Mouse (Mus musculus) lung, postnatal 0 days (tissue): ENCODE results near the gene Cers5. TPM values are rescaled to one million over a fixed set of nuclear protein-coding genes. Genes with fewer than 3 reads are reported as not detected.

ENCODE experiments used
- ATAC-seq: fragments of 200-750 bp; cut with Nextera tagmentation; 2 replicates; pipeline ENCODE4 v1.8.0; 2017; ENCODE audit warnings: moderate library complexity
- DNase-seq: peaks from one replicate; pipeline ENCODE4 v3.0.0-alpha.2; 2016; ENCODE audit warnings: low spot score
- H3K27ac ChIP-seq: fragments of 300-500 bp; sonication (generic); 2 replicates; pipeline ENCODE4 v1.5.1; 2014; ENCODE audit warnings: antibody characterized with exemption, mild to moderate bottlenecking, low read length, mixed read lengths
- H3K27me3 ChIP-seq: fragments of 300-500 bp; sonication (generic); replicated peaks from 2 replicates; pipeline ENCODE4 v1.6.1; 2014; ENCODE audit warnings: low read length, mixed read lengths; ENCODE audit not compliant: insufficient read depth
- H3K36me3 ChIP-seq: fragments of 300-500 bp; sonication (generic); 2 replicates; pipeline ENCODE4 v1.6.1; 2014; ENCODE audit warnings: low read length, mixed read lengths; ENCODE audit not compliant: insufficient read depth
- H3K4me1 ChIP-seq: fragments of 300-500 bp; sonication (generic); 2 replicates; pipeline ENCODE4 v1.6.1; 2014; ENCODE audit warnings: antibody characterized with exemption, low read depth, low read length, mixed read lengths; ENCODE audit not compliant: insufficient read depth
- H3K4me2 ChIP-seq: fragments of 300-500 bp; sonication (generic); replicated peaks from 2 replicates; pipeline ENCODE4 v1.6.1; 2014; ENCODE audit warnings: low read depth, mild to moderate bottlenecking, low read length, moderate library complexity, mixed read lengths
- H3K4me3 ChIP-seq: fragments of 300-500 bp; sonication (generic); 2 replicates; pipeline ENCODE4 v1.5.1; 2014; ENCODE audit warnings: low read depth, low read length
- H3K9ac ChIP-seq: fragments of 300-500 bp; sonication (generic); replicated peaks from 2 replicates; pipeline ENCODE4 v1.6.1; 2014; ENCODE audit warnings: low read depth, mild to moderate bottlenecking
- H3K9me3 ChIP-seq: fragments of 300-500 bp; sonication (generic); 2 replicates; pipeline ENCODE4 v1.6.1; 2016; ENCODE audit warnings: low read length, mixed read lengths
- CTCF ChIP-seq: IDR thresholded peaks from 2 replicates; pipeline ENCODE4 v1.5.1; 2016; ENCODE audit warnings: antibody characterized with exemption, mild to moderate bottlenecking
- EP300 ChIP-seq: IDR thresholded peaks from 2 replicates; pipeline ENCODE4 v1.6.1; 2016; ENCODE audit warnings: antibody characterized with exemption, mild to moderate bottlenecking, control low read depth
- WGBS: fragments of 180-500 bp; shearing (Covaris S2); extraction: QIAGEN DNeasy Blood & Tissue Kit; methylation state at CpG from one replicate; pipeline ENCODE4 v1.1.7; 2014; 5-methylcytosine and 5-hydroxymethylcytosine counted together
- polyA plus RNA-seq: library from polyadenylated mRNA; unstranded; fragments of >200 nt; fragmentation: Nextera tagmentation; extraction: Ambion mirVana; gene quantifications from 2 replicates; pipeline ENCODE4 v1.2.1, GENCODE M21; 2015

Cers5 gene
- polyA plus RNA-seq, 1 experiment from 2014 or later = 67.1 TPM

GRCm38 (mm10) chr15:99754204-99754603, 18.5 kb downstream of the Cers5 start:
- no peaks in the 10 kb centered on the region for H3K27me3 ChIP-seq
- no peaks in the 10 kb centered on the region for H3K9me3 ChIP-seq
- 0 out of 2 replicates have a peak, but pooled peaks cover 3% of the 10 kb centered on the region for H3K36me3 ChIP-seq
- no peak for ATAC-seq
- no peaks in the 10 kb centered on the region for H3K4me1 ChIP-seq
- no peak overlapping the region for H3K4me2 ChIP-seq
- 55% methylated on average over 3 of the region's 3 CpGs for WGBS
- TF ChIP-seq EP300 (no peak), CTCF (no peak)
- no peak for DNase-seq
- H3K27ac ChIP-seq = no peak overlapping the region
- H3K4me3 ChIP-seq = no peak overlapping the region
- H3K9ac ChIP-seq = no peak overlapping the region

DNA sequence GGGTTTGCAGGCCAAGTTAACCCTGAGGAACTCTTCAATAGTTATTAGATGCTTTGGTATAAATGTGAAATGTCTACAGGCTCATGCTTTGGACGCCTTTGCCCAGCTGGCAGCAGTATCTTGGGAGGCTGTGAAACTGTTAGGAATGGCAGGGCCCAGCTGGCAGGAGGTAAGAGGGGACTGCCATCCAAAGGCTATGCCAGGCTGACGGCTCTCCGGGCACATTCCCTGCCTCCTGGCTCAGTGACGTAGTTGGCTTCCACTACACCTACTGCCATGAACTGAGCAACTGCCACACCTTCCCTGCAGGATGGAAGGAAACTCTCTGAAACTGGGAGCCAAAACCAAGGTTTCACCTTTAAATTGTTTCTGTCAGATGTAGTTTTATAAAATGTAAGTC, 32.5 kb downstream of the Cers5 start:
- Histone ChIP-seq H3K4me1 (no peaks in the 10 kb centered on the region), H3K36me3 (peaks cover 26% of the 10 kb centered on the region; the same call in 1 of the 2 replicates), H3K9ac (no peak overlapping the region), H3K27ac (no peak overlapping the region), H3K4me3 (no peak overlapping the region), H3K4me2 (no peak overlapping the region), H3K27me3 (no peaks in the 10 kb centered on the region), H3K9me3 (no peaks in the 10 kb centered on the region)
- ATAC-seq (no peak), DNase-seq (no peak)
- TF ChIP-seq EP300 = no peak
- no peak for TF ChIP-seq CTCF
- WGBS = 93% methylated on average over 4 of the region's 4 CpGs

GRCm38 (mm10) chr15:99736675-99737074, 36.0 kb downstream of the Cers5 start:
- ATAC-seq = no peak
- no peak for DNase-seq
- 87% methylated on average over 11 of the region's 11 CpGs for WGBS
- no peak for TF ChIP-seq EP300
- TF ChIP-seq CTCF = no peak
- H3K27ac ChIP-seq = no peak overlapping the region
- H3K9me3 ChIP-seq = no peaks in the 10 kb centered on the region
- peaks cover 21% of the 10 kb centered on the region; the same call in 1 of the 2 replicates for H3K36me3 ChIP-seq
- H3K4me1 ChIP-seq = no peaks in the 10 kb centered on the region
- no peak overlapping the region for H3K9ac ChIP-seq
- H3K4me3 ChIP-seq = no peak overlapping the region
- no peaks in the 10 kb centered on the region for H3K27me3 ChIP-seq
- H3K4me2 ChIP-seq = no peak overlapping the region

DNA sequence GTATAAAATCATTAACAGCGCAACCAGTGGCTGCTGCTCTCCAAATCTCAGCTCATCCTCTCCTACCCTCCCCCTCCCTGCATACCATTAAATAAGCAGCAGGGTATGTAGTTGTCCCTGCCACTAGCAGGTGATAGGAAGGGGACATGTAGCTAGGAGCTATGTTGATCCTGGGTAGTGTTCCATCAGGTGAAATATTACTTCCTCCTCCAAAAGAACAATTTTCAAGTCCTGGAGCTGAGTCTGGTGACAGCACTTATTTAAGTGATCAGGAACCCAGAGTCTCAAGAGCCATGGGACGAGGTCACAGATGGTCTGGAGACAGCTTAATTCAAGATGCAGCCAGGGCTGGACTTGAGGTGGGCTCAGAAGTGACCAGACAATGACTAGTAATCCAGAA, 37.1 kb downstream of the Cers5 start:
- H3K4me2 ChIP-seq = no peak overlapping the region
- no peak overlapping the region for H3K27ac ChIP-seq
- peaks cover 21% of the 10 kb centered on the region; the same call in 1 of the 2 replicates for H3K36me3 ChIP-seq
- ATAC-seq = no peak
- WGBS = 91% methylated on average over 2 of the region's 2 CpGs
- no peak overlapping the region for H3K9ac ChIP-seq
- TF ChIP-seq EP300 = no peak
- TF ChIP-seq CTCF = no peak
- DNase-seq = no peak
- H3K4me1 ChIP-seq = no peaks in the 10 kb centered on the region
- no peaks in the 10 kb centered on the region for H3K27me3 ChIP-seq
- no peaks in the 10 kb centered on the region for H3K9me3 ChIP-seq
- H3K4me3 ChIP-seq = no peak overlapping the region

DNA sequence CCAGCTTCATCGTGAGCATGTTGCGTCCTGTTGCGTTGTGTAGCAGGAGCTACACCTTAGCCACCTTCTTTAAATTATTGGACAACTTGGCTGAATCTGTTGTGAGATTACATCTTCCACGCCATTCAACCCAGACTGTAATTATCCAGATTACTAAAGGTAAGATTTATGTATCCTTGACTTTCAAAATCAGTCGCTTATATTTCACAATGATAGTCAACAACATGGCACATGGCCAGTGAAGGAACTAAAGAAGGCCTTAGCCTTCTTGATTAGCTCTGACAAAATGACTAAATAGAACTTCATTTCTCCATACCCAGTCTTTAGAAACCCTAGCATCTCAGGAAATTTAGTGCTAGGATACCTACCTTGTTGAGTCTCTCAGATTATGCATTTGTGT, 39.5 kb downstream of the Cers5 start:
- no peak for ATAC-seq
- Histone ChIP-seq H3K4me3 (no peak overlapping the region), H3K9ac (no peak overlapping the region), H3K27ac (no peak overlapping the region), H3K36me3 (peaks cover 9% of the 10 kb centered on the region; the same call in 1 of the 2 replicates), H3K4me1 (no peaks in the 10 kb centered on the region), H3K4me2 (no peak overlapping the region), H3K9me3 (no peaks in the 10 kb centered on the region), H3K27me3 (no peaks in the 10 kb centered on the region)
- peak; percentile 36 for DNase-seq
- no peak for TF ChIP-seq EP300
- no peak for TF ChIP-seq CTCF
- 90% methylated on average over 5 of the region's 5 CpGs for WGBS

- DNase-seq (no peak), ATAC-seq (no peak)
- WGBS = 92% methylated on average over 3 of the region's 3 CpGs
- Histone ChIP-seq H3K27me3 (no peaks in the 10 kb centered on the region), H3K27ac (no peak overlapping the region), H3K4me1 (no peaks in the 10 kb centered on the region), H3K9me3 (no peaks in the 10 kb centered on the region), H3K4me2 (no peak overlapping the region), H3K36me3 (peaks cover 9% of the 10 kb centered on the region; the same call in 1 of the 2 replicates), H3K9ac (no peak overlapping the region), H3K4me3 (no peak overlapping the region)
- TF ChIP-seq EP300 (no peak), CTCF (no peak)
Measured at GRCm38 (mm10) chr15:99731678-99732077, 41.0 kb downstream of the Cers5 start.

DNA sequence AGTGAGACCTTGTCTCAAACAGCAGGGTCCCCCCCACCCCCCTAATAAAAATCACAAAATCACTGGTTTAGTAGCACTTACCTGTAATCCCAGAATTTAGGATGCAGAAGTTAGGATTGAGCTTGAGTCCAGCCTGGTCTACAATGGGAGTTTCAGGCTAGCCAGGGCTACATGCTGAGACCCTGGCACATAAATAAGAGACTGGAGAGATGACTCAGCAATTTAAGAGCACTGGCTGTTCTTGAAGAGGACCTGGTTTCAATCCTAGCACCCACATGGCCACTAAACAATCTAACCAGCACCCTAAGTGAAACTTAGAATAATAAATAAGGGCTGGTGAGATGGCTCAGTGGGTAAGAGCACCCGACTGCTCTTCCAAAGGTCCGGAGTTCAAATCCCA, 41.5 kb downstream of the Cers5 start:
- Histone ChIP-seq H3K9ac (no peak overlapping the region), H3K4me3 (no peak overlapping the region), H3K27me3 (no peaks in the 10 kb centered on the region), H3K4me1 (no peaks in the 10 kb centered on the region), H3K4me2 (no peak overlapping the region), H3K27ac (no peak overlapping the region), H3K36me3 (peaks cover 9% of the 10 kb centered on the region; the same call in 1 of the 2 replicates), H3K9me3 (no peaks in the 10 kb centered on the region)
- WGBS = 97% methylated on average over 2 of the region's 2 CpGs
- DNase-seq (no peak), ATAC-seq (no peak)
- TF ChIP-seq EP300 (no peak), CTCF (no peak)
